Mouse (Mus musculus): ENCODE results near the gene Tnpo2.
A peak's percentile ranks its signal among the peaks of the same experiment; 100 is the strongest.
"Not testable (repeated sequence)": the region's sequence is repeated elsewhere in the genome, so short reads cannot be mapped to it uniquely, and the experiment has no call there.

Tnpo2 gene

GRCm38 (mm10) chr8:85073041-85073612 lies 36.4 kb downstream of the Tnpo2 start:
- no peak for DNase-seq (ENCODE audit: low spot score)

GRCm38 (mm10) chr8:85074167-85074566 lies 37.5 kb downstream of the Tnpo2 start:
- no peak for DNase-seq (ENCODE audit: low spot score)

DNA sequence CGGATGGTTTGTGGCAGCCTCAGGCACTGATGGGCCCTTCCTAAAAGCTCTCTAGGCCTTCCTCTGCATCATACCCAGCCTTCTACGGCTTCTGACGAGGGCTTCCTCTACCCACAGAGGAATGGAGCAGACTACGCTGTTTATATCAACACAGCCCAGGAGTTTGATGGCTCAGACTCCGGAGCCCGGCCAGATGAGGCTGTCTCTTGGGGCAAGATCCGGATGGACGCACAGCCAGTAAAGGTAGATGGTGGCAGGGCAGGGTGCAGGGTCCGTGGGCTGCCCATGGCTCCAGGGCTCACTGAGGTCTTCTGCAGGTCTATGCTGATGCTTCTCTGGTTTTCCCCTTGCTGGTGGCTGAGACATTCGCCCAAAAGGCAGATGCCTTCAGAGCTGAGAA lies 37.9 kb downstream of the Tnpo2 start:
- DNase-seq (ENCODE audit: low spot score): no peak

- no peak for DNase-seq (ENCODE audit: low spot score)
These were observed 39.3 kb downstream of the Tnpo2 start for GRCm38 (mm10) chr8:85076001-85076400.

DNA sequence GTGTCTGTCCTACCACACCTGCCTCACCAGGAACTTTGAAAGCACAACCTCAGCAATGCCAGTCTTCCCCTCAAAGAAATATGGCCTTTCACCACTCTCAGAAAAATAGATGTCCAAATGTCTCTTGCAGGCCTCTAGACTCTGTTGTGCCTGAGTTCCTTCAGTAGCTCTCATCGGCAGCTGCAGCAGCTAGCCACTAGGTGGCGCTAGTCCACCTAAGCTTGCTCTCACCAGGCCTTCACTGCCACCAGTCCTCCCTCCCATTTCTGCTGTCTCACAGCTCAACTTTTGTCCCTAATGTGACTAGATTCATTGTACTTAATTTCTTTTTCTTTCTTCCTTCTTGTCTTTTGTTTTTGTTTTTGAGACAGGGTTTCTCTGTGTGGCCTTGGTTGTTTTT lies 40.3 kb downstream of the Tnpo2 start:
- peak; percentile 90 for DNase-seq (ENCODE audit: low spot score)

- DNase-seq (ENCODE audit: low spot score): peak; percentile 32
These were observed 43.5 kb downstream of the Tnpo2 start for GRCm38 (mm10) chr8:85080214-85080531.

DNA sequence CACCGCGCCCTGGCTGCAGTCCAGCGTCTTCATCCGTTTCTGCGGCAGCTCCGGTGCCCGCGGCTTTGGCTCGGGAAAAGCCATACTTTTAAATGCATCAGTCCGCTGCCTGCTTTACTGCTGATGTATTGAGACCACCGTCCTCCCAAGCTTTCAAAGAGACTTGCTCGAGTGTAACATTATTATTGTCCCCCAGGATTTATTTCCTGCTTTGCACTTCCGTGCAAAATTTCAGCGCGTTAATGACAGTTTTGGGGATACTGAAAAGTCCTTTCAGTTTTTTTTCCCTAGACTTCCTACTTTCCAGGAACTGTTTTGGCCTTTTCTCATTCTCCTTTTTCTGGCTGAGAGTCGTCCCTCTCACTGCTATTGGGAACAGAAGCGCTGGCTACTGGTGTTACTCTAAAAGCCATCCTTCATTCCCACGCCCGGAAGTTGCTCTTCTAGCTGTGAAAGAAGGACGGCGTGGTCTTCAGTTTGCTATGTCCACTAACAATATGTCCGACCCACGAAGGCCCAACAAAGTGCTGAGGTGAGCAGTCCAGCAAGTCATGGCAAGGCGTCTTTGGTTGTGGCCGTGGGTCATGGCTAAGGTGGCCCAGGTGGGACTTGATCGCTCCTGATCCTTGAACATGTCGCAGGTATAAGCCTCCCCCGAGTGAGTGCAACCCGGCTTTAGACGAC lies 44.0 kb downstream of the Tnpo2 start, which contains the start of gene Wdr83os:
TSS of gene Wdr83os (plus strand) at position 209 of the 684 bp plus-strand sequence.
- peak; percentile 84 for DNase-seq (ENCODE audit: low spot score)

- DNase-seq (ENCODE audit: low spot score): peak; percentile 64
These were observed 44.5 kb downstream of the Tnpo2 start, which contains the start of gene Wdr83 for GRCm38 (mm10) chr8:85081216-85081555. Gene Wdr83 (minus strand): TSS chr8:85081306.

GRCm38 (mm10) chr8:85082169-85082568 lies 45.5 kb downstream of the Tnpo2 start:
- DNase-seq (ENCODE audit: low spot score): not testable (repeated sequence)

- DNase-seq (ENCODE audit: low spot score): peak; percentile 80
These were observed 46.5 kb downstream of the Tnpo2 start, which contains the start of gene Man2b1 for GRCm38 (mm10) chr8:85083108-85083813. Gene Man2b1 (plus strand): TSS chr8:85083270.

- DNase-seq (ENCODE audit: low spot score): no peak
These were observed 47.9 kb downstream of the Tnpo2 start for GRCm38 (mm10) chr8:85084633-85085032.

- no peak for DNase-seq (ENCODE audit: low spot score)
These were observed 49.5 kb downstream of the Tnpo2 start for GRCm38 (mm10) chr8:85086238-85086637.

GRCm38 (mm10) chr8:85088771-85089170 lies 52.1 kb downstream of the Tnpo2 start:
- no peak for DNase-seq (ENCODE audit: low spot score)

GRCm38 (mm10) chr8:85090856-85091255 lies 54.1 kb downstream of the Tnpo2 start:
- no peak for DNase-seq (ENCODE audit: low spot score)

DNA sequence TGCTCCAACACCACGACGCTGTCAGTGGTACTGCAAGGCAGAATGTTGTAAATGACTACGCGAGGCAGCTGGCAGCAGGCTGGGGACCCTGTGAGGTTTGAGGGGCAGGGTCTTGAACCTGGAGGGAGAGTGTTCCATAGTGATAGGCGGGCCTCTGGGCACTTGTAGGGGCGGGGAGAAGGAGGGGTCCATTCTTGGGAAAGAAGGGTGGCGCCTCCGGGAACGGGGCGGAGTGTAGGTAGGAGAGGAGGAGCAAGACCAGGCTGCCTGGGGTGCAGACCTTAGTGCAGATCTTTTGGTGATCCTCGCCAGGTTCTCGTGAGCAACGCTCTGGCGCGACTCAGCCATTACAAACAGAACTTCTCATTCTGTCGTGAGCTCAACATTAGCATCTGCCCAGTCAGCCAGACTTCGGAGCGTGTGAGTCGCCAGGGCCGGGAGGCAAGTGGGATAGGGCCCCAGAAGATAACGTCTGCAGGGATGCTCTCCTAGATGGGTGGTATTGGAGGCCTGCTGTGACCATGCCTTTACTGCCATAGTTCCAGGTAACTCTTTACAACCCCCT lies 54.9 kb downstream of the Tnpo2 start:
- DNase-seq (ENCODE audit: low spot score): no peak

DNA sequence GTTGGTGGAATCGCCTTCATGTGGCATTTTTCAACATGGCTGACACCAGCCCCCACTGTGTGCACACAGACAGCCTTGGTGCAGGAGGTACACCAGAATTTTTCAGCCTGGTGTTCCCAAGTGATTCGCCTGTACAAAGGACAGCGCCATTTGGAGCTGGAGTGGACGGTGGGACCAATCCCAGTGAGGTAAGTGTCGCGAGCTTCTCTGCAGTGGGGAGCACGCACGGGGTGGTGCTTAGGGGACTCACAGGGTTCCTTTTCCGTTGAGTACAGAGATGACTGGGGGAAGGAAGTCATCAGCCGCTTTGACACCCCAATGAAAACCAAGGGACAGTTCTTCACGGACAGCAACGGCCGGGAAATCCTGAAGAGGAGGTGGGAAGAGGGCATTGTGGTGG lies 58.3 kb downstream of the Tnpo2 start:
- DNase-seq (ENCODE audit: low spot score): no peak

DNA sequence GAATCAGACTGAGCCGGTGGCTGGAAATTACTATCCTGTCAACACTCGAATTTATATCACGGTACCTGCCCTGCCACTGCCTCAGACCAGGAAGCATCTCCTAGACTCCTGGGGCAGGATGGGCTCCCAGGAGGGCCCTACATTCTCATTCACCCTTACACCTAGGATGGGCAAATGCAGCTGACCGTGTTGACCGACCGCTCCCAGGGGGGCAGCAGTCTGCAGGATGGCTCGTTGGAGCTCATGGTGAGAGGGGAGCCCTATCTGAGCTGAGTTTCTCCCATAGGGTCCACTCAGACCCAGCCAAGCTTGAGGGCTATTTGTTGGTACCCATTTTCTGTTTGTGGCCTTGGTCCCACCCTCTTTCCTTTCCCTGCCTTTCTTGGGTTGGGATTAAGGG lies 58.9 kb downstream of the Tnpo2 start:
- DNase-seq (ENCODE audit: low spot score): no peak

DNA sequence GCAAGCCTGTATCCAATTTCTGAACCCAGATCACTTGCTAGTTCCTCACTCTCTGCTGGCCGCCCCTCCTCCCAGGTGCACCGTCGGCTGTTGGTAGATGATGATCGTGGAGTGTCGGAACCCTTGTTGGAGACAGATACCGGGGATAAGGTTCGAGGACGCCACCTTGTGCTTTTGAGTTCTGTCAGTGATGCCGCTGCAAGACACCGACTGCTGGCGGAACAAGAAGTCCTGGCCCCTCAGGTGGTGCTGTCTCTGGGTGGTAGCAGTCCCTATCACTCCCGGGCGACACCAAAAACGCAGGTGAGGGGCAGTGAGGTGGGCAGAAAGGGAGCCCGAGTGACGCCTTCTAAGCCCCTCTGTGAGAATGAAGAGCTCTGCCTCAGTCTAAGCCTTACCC lies 59.5 kb downstream of the Tnpo2 start:
- DNase-seq (ENCODE audit: low spot score): no peak

GRCm38 (mm10) chr8:85096850-85097249 lies 60.1 kb downstream of the Tnpo2 start:
- DNase-seq (ENCODE audit: low spot score): no peak

GRCm38 (mm10) chr8:85100076-85100665 lies 63.5 kb downstream of the Tnpo2 start:
- no peak for DNase-seq (ENCODE audit: low spot score)

Measured in MN1 (cell line).